Mouse (Mus musculus) intestine, postnatal 0 days (tissue): ENCODE results near the gene Scamp3. TPM values are rescaled to one million over a fixed set of nuclear protein-coding genes. Genes with fewer than 3 reads are reported as not detected.
A peak's percentile ranks its signal among the peaks of the same experiment; 100 is the strongest.
"Not testable (repeated sequence)": the region's sequence is repeated elsewhere in the genome, so short reads cannot be mapped to it uniquely, and the experiment has no call there.

Source experiments
- ATAC-seq: fragments of 200-750 bp; cut with Nextera tagmentation; 2 replicates; pipeline ENCODE4 v1.8.0; 2017; ENCODE audit warnings: mild to moderate bottlenecking, moderate TSS enrichment, moderate library complexity
- H3K27ac ChIP-seq: fragments of 300-500 bp; sonication (generic); 2 replicates; pipeline ENCODE4 v1.5.1; 2014; ENCODE audit warnings: mild to moderate bottlenecking, low read depth, low read length, moderate library complexity
- H3K27me3 ChIP-seq: fragments of 300-500 bp; sonication (generic); replicated peaks from 2 replicates; pipeline ENCODE4 v1.6.1; 2014; ENCODE audit warnings: low read length, mixed read lengths; ENCODE audit not compliant: control insufficient read depth, insufficient read depth
- H3K36me3 ChIP-seq: fragments of 300-500 bp; sonication (generic); 2 replicates; pipeline ENCODE4 v1.6.1; 2014; ENCODE audit warnings: mild to moderate bottlenecking, moderate library complexity; ENCODE audit not compliant: control insufficient read depth, insufficient read depth
- H3K4me1 ChIP-seq: fragments of 300-500 bp; sonication (generic); replicated peaks from 2 replicates; pipeline ENCODE4 v1.6.1; 2014; ENCODE audit warnings: antibody characterized with exemption, low read length, mixed read lengths; ENCODE audit not compliant: control insufficient read depth, insufficient read depth
- H3K4me2 ChIP-seq: fragments of 300-500 bp; sonication (generic); replicated peaks from 2 replicates; pipeline ENCODE4 v1.6.1; 2014; ENCODE audit warnings: low read depth, mild to moderate bottlenecking, moderate library complexity
- H3K4me3 ChIP-seq: fragments of 300-500 bp; sonication (generic); 2 replicates; pipeline ENCODE4 v1.5.1; 2014; ENCODE audit warnings: low read depth, low read length
- H3K9ac ChIP-seq: fragments of 300-500 bp; sonication (generic); 2 replicates; pipeline ENCODE4 v1.6.1; 2014; ENCODE audit warnings: mild to moderate bottlenecking, low read depth, low read length
- H3K9me3 ChIP-seq: fragments of 300-500 bp; sonication (generic); 2 replicates; pipeline ENCODE4 v1.6.1; 2016; ENCODE audit warnings: mixed run types; ENCODE audit not compliant: control insufficient read depth
- CTCF ChIP-seq: sonication (generic); IDR thresholded peaks from 2 replicates; pipeline ENCODE4 v1.5.1; 2016; ENCODE audit warnings: low read depth, mild to moderate bottlenecking, control low read depth, antibody characterized with exemption, moderate library complexity
- WGBS: fragments of 180-500 bp; shearing (Covaris S2); extraction: QIAGEN DNeasy Blood & Tissue Kit; methylation state at CpG from one replicate; pipeline ENCODE4 v1.1.7; 2014; 5-methylcytosine and 5-hydroxymethylcytosine counted together
- polyA plus RNA-seq: library from polyadenylated mRNA; unstranded; fragments of >200 nt; fragmentation: Nextera tagmentation; extraction: Ambion mirVana; gene quantifications from 2 replicates; pipeline ENCODE4 v1.2.1, GENCODE M21; 2015

Scamp3 gene
- polyA plus RNA-seq, 1 experiment from 2014 or later, result 80.5 TPM

DNA sequence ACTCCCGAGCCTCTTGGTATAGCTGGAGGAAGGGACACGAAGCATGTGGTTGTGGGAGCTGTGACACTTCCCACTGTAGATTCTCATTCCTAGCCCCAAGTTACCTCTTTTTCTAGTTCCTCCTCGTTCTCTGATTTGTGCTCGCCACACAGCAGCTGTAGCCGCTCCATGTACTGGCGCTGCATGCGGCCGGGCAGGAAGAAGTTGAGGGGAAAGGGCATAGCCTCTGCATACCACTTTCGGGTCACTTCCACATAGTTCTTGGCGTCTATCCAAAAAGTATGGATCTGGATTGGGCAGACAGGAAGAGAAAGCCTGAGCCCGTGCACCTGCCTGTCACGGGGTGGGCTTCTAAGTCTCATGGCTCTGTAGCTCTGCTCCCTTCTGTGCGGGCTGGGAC lies 32.9 kb downstream of the Scamp3 start:
- no peak for TF ChIP-seq CTCF
- Histone ChIP-seq H3K36me3 (peaks cover 54% of the 10 kb centered on the region), H3K4me2 (no peak overlapping the region), H3K27ac (no peak overlapping the region), H3K4me1 (peaks cover 14% of the 10 kb centered on the region; the same call in 1 of the 2 replicates), H3K9ac (no peak overlapping the region), H3K9me3 (no peaks in the 10 kb centered on the region), H3K27me3 (no peaks in the 10 kb centered on the region), H3K4me3 (no peak overlapping the region)
- WGBS, result 74% methylated on average over 13 of the region's 13 CpGs
- ATAC-seq, result no peak

DNA sequence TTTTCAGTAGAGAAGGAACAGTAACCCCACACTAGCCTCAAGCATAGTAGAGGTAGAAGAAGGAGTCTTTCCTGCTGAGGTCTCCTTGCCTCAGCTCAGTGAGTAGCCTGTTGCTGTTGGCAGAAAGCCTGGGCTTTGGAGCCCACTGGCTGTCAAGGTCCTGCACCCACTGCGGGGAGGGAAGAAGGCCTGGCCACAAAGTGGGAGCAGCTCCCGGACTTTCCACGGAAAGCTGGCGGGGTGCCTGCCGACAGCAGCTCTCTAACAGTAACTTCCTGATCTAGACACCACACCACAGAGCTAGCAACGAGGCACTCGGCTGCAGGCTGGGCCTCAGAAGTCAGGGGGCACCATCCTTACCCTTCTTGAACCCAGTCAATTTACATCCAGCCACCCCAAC lies 33.5 kb downstream of the Scamp3 start:
- H3K36me3 ChIP-seq, result peaks cover 49% of the 10 kb centered on the region
- ATAC-seq, result no peak
- H3K4me1 ChIP-seq, result peaks cover 16% of the 10 kb centered on the region; the same call in 1 of the 2 replicates
- no peak for TF ChIP-seq CTCF
- H3K9me3 ChIP-seq, result no peaks in the 10 kb centered on the region
- no peak overlapping the region for H3K9ac ChIP-seq
- no peak overlapping the region for H3K27ac ChIP-seq
- no peaks in the 10 kb centered on the region for H3K27me3 ChIP-seq
- H3K4me2 ChIP-seq, result no peak overlapping the region
- 75% methylated on average over 7 of the region's 7 CpGs for WGBS
- no peak overlapping the region for H3K4me3 ChIP-seq

DNA sequence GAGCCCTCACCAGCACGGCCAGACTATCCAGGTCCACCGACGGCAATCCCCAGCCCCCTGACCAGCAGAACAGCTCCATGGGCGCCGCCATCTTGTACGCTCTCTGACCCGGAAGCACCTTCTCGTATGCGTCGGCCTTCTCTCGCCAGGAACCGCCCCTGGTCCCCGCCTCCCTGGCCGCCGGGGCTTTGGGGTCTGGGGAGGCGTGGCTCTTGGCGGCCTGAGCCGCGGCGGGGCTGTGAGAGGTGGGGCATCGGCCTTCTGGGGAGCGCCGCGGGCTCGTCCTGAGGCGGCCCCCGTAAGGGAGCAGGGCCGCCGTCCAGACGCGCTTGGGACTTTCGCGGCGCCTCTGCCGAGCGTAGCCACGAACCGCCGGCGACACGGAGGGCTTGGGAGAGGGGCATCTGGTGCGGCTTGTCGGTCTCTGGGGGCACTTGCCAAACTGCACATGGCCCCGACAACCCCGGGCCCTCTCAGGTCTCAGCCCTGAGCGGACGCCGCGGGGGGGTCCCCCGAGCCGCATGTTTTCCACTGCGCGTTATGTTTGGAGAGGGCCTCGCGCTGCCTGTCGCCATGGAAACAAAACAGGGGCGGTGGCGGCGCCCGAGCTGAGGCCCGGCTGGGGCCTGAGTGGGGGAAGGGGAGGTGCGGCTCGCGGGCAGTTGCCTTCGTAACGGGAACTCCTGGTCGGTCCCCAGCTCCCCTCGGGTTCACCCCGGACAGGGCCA lies 36.7 kb downstream of the Scamp3 start:
- under 1% methylated on average over 61 of the region's 69 CpGs for WGBS
- peak overlapping the region; percentile 72 for H3K9ac ChIP-seq
- TF ChIP-seq CTCF, result no peak
- no peaks in the 10 kb centered on the region for H3K9me3 ChIP-seq
- H3K4me3 ChIP-seq, result peak overlapping the region; percentile 74
- H3K4me2 ChIP-seq, result peak overlapping the region; percentile 87
- H3K36me3 ChIP-seq, result peaks cover 18% of the 10 kb centered on the region; the same call in 1 of the 2 replicates
- peak overlapping the region; percentile 92 for H3K27ac ChIP-seq
- peaks cover 16% of the 10 kb centered on the region; the same call in 1 of the 2 replicates for H3K4me1 ChIP-seq
- no peaks in the 10 kb centered on the region for H3K27me3 ChIP-seq
- ATAC-seq, result peak; percentile 81

DNA sequence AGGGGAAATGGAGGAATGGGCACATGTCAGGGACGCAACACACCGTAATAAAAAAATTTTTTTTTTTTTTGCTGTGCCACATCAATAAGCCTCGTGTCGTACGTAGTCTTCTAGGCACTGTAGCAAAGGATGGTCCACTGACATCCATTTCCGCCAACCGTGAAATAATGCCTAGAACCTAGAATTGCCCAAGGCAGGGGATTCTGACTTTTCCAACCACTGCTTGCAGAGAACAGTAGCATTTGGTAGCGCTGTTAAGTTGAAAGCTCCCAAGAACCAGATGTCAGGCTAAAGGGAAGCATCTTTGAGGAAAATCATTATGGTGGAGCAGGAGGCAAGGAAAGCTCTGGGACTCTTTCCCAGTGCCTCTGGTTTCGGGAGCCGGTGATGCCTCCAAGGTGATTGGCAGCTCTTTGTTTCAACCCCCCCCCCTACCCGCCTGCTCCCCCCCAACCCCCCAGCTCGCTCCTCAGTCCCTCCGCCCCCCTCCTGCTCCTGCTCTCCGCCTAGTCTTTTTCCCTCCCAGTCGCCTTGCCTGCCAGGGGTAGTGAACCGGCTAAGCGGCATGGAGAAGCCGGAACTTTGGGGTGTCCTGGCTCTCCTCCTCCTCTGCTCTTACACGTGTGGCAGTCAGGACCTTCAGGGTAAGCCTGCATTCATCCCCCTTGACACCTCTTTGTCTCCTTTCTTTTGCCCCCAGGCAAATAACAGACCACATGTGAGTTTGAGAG lies 37.6 kb downstream of the Scamp3 start, which contains the start of gene Thbs3:
Gene Thbs3, plus strand, starts transcription at position 500 of the 731 bp plus-strand sequence.
- peak within 1 kb of the TSS; percentile 92 for H3K27ac ChIP-seq
- peaks cover 16% of the 10 kb centered on the region; the same call in 1 of the 2 replicates for H3K4me1 ChIP-seq
- TF ChIP-seq CTCF, result no peak
- peak within 1 kb of the TSS; percentile 87 for H3K4me2 ChIP-seq
- WGBS, result 5% methylated on average over 19 of the region's 19 CpGs
- no peak for ATAC-seq
- H3K9me3 ChIP-seq, result no peaks in the 10 kb centered on the region
- no peaks in the 10 kb centered on the region for H3K27me3 ChIP-seq
- H3K4me3 ChIP-seq, result peak within 1 kb of the TSS; percentile 74
- peak within 1 kb of the TSS; percentile 72 for H3K9ac ChIP-seq
- peaks cover 9% of the 10 kb centered on the region; the same call in 1 of the 2 replicates for H3K36me3 ChIP-seq

DNA sequence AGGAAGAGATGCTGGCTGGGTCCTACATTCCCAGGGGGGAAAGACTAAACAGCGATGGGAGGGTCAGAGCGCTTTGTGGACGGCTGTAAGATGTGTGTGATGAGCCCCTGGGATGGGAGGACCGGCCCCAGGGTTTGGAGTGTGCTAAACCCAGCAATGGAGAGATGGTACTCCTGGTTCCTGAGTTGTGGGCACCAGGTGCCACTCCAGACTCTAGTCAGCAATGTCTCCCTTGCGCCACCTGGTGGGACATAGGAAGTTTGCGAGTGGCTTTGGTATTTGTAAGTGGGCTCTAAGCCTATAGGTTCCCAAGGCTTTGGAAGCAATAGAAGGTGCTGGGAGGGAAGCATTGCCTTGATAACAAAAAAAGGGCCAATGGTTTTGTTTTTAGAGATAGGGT lies 38.6 kb downstream of the Scamp3 start:
- H3K27ac ChIP-seq, result no peak overlapping the region
- peaks cover 16% of the 10 kb centered on the region; the same call in 1 of the 2 replicates for H3K4me1 ChIP-seq
- peak overlapping the region; percentile 87 for H3K4me2 ChIP-seq
- no peaks in the 10 kb centered on the region for H3K27me3 ChIP-seq
- H3K9me3 ChIP-seq, result no peaks in the 10 kb centered on the region
- peak; percentile 96 for TF ChIP-seq CTCF
- peak overlapping the region; percentile 23; the same call in 1 of the 2 replicates for H3K9ac ChIP-seq
- H3K36me3 ChIP-seq, result no peaks in the 10 kb centered on the region
- peak overlapping the region; percentile 74 for H3K4me3 ChIP-seq
- WGBS, result under 1% methylated on average over 6 of the region's 6 CpGs
- peak; percentile 26 for ATAC-seq

DNA sequence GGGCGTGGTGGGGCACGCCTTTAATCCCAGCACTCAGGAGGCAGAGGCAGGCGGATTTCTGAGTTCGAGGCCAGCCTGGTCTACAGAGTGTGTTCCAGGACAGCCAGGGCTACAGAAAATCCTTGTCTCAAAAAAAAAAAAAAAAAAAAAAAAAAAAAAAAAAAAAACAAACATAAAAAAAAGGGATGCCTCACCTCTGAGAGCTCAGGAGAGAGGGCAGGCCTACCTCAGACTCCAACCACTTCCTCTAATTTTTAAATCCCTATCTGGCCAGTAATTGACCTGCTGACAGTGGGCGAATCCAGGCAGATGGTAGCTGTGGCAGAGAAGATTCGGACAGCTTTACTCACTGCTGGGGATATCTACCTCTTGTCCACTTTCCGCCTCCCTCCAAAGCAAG lies 39.1 kb downstream of the Scamp3 start:
- H3K4me2 ChIP-seq, H3K9me3 ChIP-seq, H3K36me3 ChIP-seq, ATAC-seq, H3K4me3 ChIP-seq, H3K27me3 ChIP-seq, H3K27ac ChIP-seq, H3K9ac ChIP-seq: not testable (repeated sequence)
- WGBS, result 74% methylated on average over 7 of the region's 7 CpGs
- H3K4me1 ChIP-seq, result peaks cover 16% of the 10 kb centered on the region; the same call in 1 of the 2 replicates
